Mouse (Mus musculus): ENCODE results near the gene Mkrn2.

DNA sequence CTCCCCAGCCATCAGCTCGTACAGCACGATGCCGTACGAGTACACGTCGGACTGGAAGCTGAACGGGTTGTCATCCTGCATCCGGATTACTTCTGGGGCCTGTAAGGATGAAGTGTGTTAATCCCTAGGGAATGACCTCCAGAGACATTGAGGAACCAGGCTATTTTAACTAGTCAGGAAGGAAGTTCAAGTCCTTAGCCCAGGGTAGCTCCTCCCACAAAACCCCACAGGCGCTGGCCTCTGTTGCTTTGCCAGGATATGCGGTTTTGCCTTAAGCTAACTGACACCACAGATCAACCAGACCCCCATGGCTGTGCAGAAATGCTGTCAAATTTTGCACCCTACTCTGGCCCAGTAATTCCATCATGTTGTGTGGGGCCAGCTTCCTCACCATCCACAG, 18.1 kb downstream of the Mkrn2 start:
- TF ChIP-seq CTCF (IDR thresholded peaks at IDR 0.05; ENCODE audit: borderline replicate concordance, control insufficient read depth, extremely low read depth, insufficient read depth, low read length, poor library complexity): no peak
- TF ChIP-seq POLR2A (IDR thresholded peaks at IDR 0.05; ENCODE audit: control insufficient read depth, extremely low read depth, insufficient read depth, low read length, poor library complexity): no peak

Measured in thymus, adult 2 months (tissue).